Mouse (Mus musculus) intestine, embryonic 16.5 days (tissue): ENCODE data around the gene Mcoln3. TPM values are rescaled to one million over a fixed set of nuclear protein-coding genes. Genes with fewer than 3 reads are reported as not detected.
A peak's percentile ranks its signal among the peaks of the same experiment; 100 is the strongest.

Source experiments
- ATAC-seq: fragments of 200-750 bp; cut with Nextera tagmentation; 2 replicates; pipeline ENCODE4 v1.8.0; 2017; ENCODE audit warnings: moderate TSS enrichment, moderate library complexity
- H3K27ac ChIP-seq: fragments of 300-500 bp; sonication (generic); 2 replicates; pipeline ENCODE4 v1.5.1; 2014; ENCODE audit warnings: mild to moderate bottlenecking, low read length
- H3K27me3 ChIP-seq: fragments of 300-500 bp; sonication (generic); replicated peaks from 2 replicates; pipeline ENCODE4 v1.6.1; 2014; ENCODE audit warnings: low read length, control low read depth, mixed read lengths; ENCODE audit not compliant: control insufficient read depth, insufficient read depth
- H3K36me3 ChIP-seq: fragments of 300-500 bp; sonication (generic); 2 replicates; pipeline ENCODE4 v1.6.1; 2014; ENCODE audit warnings: low read length, control low read depth; ENCODE audit not compliant: control insufficient read depth, insufficient read depth
- H3K4me1 ChIP-seq: fragments of 300-500 bp; sonication (generic); 2 replicates; pipeline ENCODE4 v1.6.1; 2014; ENCODE audit warnings: low read length, control low read depth, mixed read lengths; ENCODE audit not compliant: control insufficient read depth, insufficient read depth
- H3K4me2 ChIP-seq: fragments of 300-500 bp; sonication (generic); 2 replicates; pipeline ENCODE4 v1.6.1; 2014; ENCODE audit warnings: low read depth, low read length, control low read depth
- H3K4me3 ChIP-seq: fragments of 300-500 bp; sonication (generic); 2 replicates; pipeline ENCODE4 v1.5.1; 2014; ENCODE audit warnings: mild to moderate bottlenecking, low read length
- H3K9ac ChIP-seq: fragments of 300-500 bp; sonication (generic); 2 replicates; pipeline ENCODE4 v1.6.1; 2014; ENCODE audit warnings: low read depth, low read length
- H3K9me3 ChIP-seq: fragments of 300-500 bp; sonication (generic); 2 replicates; pipeline ENCODE4 v1.6.1; 2016; ENCODE audit warnings: low read length, control low read depth; ENCODE audit not compliant: control insufficient read depth
- WGBS: fragments of 180-500 bp; shearing (Covaris S2); extraction: QIAGEN DNeasy Blood & Tissue Kit; methylation state at CpG from one replicate; pipeline ENCODE4 v1.1.7; 2014; 5-methylcytosine and 5-hydroxymethylcytosine counted together
- polyA plus RNA-seq: library from polyadenylated mRNA; unstranded; fragments of >200 nt; fragmentation: Nextera tagmentation; extraction: Ambion mirVana; gene quantifications from 2 replicates; pipeline ENCODE4 v1.2.1, GENCODE M21; 2015

Gene Mcoln3
- polyA plus RNA-seq, 1 experiment from 2014 or later = 74.3 TPM

DNA sequence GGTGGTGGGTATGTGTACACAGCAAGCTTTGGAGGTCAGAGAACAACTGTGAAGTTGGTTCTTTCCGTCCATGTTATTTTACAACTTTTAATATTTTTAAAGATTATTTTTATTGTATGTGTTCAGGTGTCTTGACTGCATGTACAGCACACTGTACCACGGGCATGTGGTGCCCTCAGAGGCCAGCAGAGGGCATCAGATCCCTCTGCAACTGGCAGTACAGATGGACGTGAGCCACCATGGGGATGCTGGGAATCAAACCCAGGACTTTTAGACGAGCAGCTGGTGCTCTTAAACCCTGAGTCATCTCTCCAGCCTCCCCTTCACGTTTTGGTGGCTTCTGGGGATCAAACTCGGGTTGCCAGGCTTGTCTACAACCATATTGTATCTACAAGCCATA, 15.2 kb upstream of the Mcoln3 start:
- Histone ChIP-seq H3K4me3 (no peak overlapping the region), H3K4me2 (no peak overlapping the region), H3K36me3 (no peaks in the 10 kb centered on the region), H3K27ac (no peak overlapping the region), H3K9me3 (no peaks in the 10 kb centered on the region), H3K9ac (no peak overlapping the region), H3K4me1 (peaks cover 3% of the 10 kb centered on the region; the same call in 1 of the 2 replicates), H3K27me3 (no peaks in the 10 kb centered on the region)
- 60% methylated on average over 6 of the region's 6 CpGs for WGBS
- ATAC-seq = no peak

DNA sequence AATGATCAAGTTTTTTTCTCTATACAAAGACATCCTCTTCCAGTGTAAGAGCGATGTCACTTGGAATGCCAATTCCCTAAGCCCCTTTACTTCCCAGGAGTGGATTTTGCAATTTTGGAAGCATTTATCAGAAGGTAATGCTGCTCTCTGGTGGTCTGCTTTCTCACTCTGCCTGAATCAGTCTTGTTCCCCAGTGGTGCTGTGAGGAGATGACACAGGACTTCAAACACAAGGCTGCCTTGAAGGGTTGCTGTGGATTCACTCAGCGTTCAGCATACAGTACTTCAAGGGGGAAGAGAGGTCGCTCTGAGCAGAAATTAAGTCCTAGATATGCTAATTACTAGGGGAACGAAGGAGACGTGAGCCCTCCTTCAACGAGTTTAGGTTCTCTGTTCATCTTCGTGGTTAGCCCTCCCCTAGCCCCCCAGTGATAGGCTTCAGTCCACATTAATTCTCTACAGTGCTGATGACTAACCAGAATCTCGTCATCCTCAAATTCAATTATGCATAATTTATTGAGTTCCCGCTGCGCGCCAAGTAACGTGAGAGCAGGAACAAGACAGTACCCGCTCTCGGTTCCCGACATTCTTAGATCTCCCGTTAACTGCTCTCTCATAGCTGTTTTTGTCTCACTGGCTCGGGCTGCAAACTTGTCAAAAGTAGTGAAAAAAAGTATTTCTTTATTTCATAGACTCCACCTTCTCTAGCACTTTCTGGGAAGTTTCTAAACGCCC, 10.0 kb upstream of the Mcoln3 start:
- peak overlapping the region; percentile 58 for H3K4me2 ChIP-seq
- peak overlapping the region; percentile 45 for H3K4me3 ChIP-seq
- H3K36me3 ChIP-seq = no peaks in the 10 kb centered on the region
- H3K27me3 ChIP-seq = no peaks in the 10 kb centered on the region
- H3K27ac ChIP-seq = no peak overlapping the region
- 6% methylated on average over 18 of the region's 18 CpGs for WGBS
- H3K4me1 ChIP-seq = peaks cover 4% of the 10 kb centered on the region; the same call in 1 of the 2 replicates
- ATAC-seq = peak; percentile 73
- no peaks in the 10 kb centered on the region for H3K9me3 ChIP-seq
- H3K9ac ChIP-seq = no peak overlapping the region

DNA sequence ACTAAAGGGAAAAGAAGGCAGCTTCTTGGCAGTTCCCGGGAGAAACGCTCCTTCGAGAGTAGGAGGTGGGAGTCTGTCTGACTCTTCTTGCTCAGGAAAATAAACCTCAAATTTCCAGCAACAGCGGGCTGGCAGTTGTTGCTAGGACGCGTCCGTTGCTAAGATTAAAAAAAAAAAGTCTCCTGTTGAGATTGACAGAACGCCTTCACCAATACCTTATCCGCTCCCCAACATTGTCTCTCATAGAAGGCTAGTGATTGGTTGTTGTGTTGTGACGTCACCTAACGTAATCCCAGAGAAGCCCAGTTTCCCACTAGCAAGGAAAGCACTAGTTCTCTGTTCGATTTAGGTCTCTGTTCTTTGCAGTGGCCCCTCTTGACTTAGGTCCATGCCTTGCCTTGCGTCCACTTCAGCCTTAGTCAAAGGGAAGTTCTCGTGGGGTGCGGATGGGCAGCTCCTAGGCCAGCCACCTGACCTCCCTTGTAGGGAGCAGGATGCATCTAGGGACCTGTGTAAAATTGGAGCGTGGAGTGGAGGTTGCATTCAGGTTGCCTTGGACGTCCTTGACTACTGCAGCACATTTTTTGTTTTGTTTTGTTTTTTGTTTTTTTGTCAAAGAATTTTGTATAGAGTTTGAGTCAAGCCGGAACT, 9.2 kb upstream of the Mcoln3 start, which contains the start of gene Wdr63:
TSS of gene Wdr63 (minus strand) at position 210 of the 651 bp plus-strand sequence.
- Histone ChIP-seq H3K9ac (no peak within 1 kb of the TSS), H3K4me2 (peak within 1 kb of the TSS; percentile 58), H3K27me3 (no peaks in the 10 kb centered on the region), H3K9me3 (no peaks in the 10 kb centered on the region), H3K4me1 (peaks cover 4% of the 10 kb centered on the region; the same call in 1 of the 2 replicates), H3K4me3 (peak within 1 kb of the TSS; percentile 45), H3K36me3 (no peaks in the 10 kb centered on the region), H3K27ac (no peak within 1 kb of the TSS)
- peak; percentile 96 for ATAC-seq
- 12% methylated on average over 18 of the region's 18 CpGs for WGBS

DNA sequence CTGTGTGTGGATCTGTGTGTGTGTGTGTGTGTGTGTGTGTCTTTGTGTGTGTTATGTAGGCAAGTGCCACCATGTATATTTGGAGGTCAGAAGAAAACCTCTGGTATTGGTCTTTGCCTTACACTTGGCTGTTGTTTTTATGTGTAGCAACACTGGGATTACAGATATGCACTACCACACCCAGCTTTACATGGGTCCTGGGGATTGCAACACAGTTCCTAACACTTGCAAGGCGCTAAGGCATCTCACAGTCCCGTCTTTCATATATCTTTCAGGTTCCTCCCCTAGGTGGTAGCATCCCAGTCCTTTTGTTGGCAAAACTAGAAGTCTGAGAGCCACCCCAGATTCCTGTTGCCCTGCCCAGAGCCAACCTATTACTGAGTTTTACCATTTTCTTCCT, 8.3 kb upstream of the Mcoln3 start:
- H3K27ac ChIP-seq = no peak overlapping the region
- H3K9ac ChIP-seq = no peak overlapping the region
- no peaks in the 10 kb centered on the region for H3K9me3 ChIP-seq
- 69% methylated on average over 2 of the region's 2 CpGs for WGBS
- ATAC-seq = no peak
- H3K4me2 ChIP-seq = no peak overlapping the region
- H3K27me3 ChIP-seq = no peaks in the 10 kb centered on the region
- peaks cover 4% of the 10 kb centered on the region; the same call in 1 of the 2 replicates for H3K4me1 ChIP-seq
- no peaks in the 10 kb centered on the region for H3K36me3 ChIP-seq
- no peak overlapping the region for H3K4me3 ChIP-seq

DNA sequence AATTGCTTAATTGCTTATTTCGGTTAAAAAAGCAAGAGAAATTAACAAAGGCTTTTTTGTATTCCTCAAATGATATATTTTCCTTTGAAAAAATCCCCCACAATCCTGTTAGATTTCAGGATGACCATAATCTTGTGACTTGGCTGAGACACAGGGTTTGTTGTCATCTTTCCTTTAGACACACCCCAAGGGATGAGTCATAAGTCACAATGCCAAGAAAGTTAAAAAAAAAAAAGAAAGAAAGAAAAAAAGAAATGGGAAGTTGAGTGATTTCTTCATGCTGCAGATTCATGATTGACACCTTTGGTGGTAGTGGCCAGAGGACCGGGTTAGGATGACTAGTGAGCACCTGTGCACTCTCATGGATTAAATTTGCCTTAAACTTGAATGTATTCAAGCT, 6.9 kb upstream of the Mcoln3 start:
- no peak overlapping the region for H3K4me3 ChIP-seq
- no peaks in the 10 kb centered on the region for H3K27me3 ChIP-seq
- no peak overlapping the region for H3K27ac ChIP-seq
- no peak overlapping the region for H3K9ac ChIP-seq
- WGBS = 76% methylated on average over 2 of the region's 2 CpGs
- peaks cover 4% of the 10 kb centered on the region; the same call in 1 of the 2 replicates for H3K4me1 ChIP-seq
- no peaks in the 10 kb centered on the region for H3K9me3 ChIP-seq
- no peak for ATAC-seq
- no peak overlapping the region for H3K4me2 ChIP-seq
- no peaks in the 10 kb centered on the region for H3K36me3 ChIP-seq

DNA sequence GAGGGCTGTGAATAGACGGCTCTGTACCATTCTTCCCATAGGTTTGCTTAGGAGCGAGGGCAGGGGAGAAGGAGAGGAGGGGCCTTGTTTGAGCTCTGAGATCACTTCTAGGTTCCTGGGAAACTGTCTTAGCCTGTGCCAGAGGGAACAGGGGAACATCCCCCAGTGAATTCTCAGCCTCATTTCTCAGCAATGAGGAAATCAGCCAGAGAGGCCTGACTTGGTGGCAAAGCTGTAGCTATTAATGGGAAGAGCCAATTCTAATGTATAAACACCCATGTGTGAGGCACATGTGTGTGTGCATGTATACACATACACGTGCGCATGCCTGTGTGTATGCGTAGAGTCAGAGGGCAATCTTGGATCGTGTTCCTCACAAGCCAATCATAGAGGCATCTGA, 6.3 kb upstream of the Mcoln3 start:
- no peak overlapping the region for H3K9ac ChIP-seq
- no peak overlapping the region for H3K4me3 ChIP-seq

DNA sequence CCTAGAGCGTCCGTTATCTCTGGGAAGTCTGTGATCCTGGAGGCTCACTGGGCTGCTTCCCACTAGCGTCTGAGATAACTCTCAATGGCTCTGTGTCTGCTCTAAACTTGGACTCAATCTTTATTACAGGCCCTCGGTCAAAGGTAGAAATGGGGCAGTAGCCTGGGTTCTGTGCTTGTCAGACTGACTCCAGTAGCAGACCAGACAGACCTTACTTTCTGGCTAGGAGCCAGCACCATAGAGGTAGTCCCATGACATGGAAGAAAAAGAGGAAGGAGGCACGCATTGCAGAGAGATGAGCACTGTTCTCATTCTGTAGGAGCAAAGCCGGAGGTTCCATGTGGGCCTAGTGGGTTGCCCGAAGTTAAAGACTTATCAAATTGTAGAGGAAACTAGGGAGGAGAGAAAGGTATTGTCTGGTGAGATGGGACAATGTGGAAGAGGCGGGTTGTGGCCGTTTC, 777 bp downstream of the Mcoln3 start:
- peak overlapping the region; percentile 52 for H3K4me3 ChIP-seq
- peak overlapping the region; percentile 64 for H3K9ac ChIP-seq
- H3K36me3 ChIP-seq = no peaks in the 10 kb centered on the region
- H3K27me3 ChIP-seq = 0 out of 2 replicates have a peak, but pooled peaks cover 3% of the 10 kb centered on the region
- H3K9me3 ChIP-seq = no peaks in the 10 kb centered on the region
- ATAC-seq = peak; percentile 87
- peaks cover 9% of the 10 kb centered on the region for H3K4me1 ChIP-seq
- H3K27ac ChIP-seq = peak overlapping the region; percentile 76
- H3K4me2 ChIP-seq = peak overlapping the region; percentile 55
- 47% methylated on average over 9 of the region's 9 CpGs for WGBS

More for the DNA sequence above, 6.3 kb upstream of the Mcoln3 start:
- Histone ChIP-seq H3K27ac (no peak overlapping the region), H3K4me2 (no peak overlapping the region), H3K4me1 (peaks cover 4% of the 10 kb centered on the region; the same call in 1 of the 2 replicates), H3K9me3 (no peaks in the 10 kb centered on the region), H3K27me3 (no peaks in the 10 kb centered on the region), H3K36me3 (no peaks in the 10 kb centered on the region)
- no peak for ATAC-seq
- WGBS = 66% methylated on average over 6 of the region's 6 CpGs

DNA sequence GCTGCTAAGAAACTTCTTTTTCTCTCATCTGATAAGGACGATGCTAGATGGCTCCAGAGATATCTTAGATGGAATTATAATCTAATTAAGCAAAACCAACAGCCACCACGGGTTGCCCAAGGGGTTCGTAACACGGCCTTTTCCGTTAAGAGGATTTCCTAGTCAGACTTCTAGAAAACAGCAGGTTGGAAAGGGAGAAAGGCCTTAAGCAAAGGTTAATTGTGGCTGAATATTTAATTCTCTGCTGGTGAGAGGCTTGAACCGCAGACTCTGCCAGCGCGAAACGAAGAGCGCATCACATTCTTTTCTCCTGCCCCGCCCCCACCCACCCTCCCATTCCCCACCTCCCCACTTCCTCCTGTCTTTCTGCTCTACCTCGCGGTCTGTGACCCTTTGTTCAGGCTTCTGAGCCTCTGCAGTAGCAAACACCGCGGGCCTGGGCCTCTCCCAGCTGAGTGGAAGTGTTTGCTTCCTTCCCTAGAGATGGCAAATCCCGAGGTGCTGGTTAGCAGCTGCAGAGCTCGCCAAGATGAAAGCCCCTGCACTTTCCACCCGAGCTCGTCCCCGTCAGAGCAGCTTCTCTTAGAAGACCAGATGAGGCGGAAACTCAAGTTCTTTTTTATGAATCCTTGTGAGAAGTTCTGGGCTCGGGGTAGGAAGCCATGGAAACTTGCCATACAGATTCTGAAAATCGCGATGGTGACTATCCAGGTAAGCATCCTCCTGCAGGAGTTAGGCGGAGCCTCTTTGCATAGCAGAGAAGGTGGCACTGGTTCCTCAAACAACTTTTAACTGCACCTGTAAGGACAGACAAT, 4.3 kb downstream of the Mcoln3 start:
- peak overlapping the region; percentile 24; the same call in 1 of the 2 replicates for H3K4me3 ChIP-seq
- H3K27me3 ChIP-seq = 0 out of 2 replicates have a peak, but pooled peaks cover 3% of the 10 kb centered on the region
- 13% methylated on average over 25 of the region's 25 CpGs for WGBS

DNA sequence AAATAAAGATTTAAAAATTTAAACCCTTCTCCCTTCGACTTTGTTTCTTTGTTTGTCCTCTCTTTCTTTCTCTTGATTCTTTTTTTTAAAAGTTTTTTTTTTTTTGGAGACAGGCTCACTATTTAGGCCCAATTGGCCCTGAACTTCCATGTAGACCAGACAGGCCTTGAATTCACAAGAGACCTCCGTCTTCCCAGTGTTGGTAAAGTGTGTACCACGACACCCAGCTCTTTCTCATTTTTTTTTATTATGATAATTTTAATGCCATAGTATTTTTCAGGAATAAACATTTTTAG, 4.8 kb downstream of the Mcoln3 start:
- Histone ChIP-seq H3K27ac (no peak overlapping the region), H3K9me3 (no peaks in the 10 kb centered on the region), H3K4me2 (no peak overlapping the region), H3K4me3 (no peak overlapping the region), H3K9ac (no peak overlapping the region), H3K27me3 (0 out of 2 replicates have a peak, but pooled peaks cover 3% of the 10 kb centered on the region), H3K4me1 (peaks cover 9% of the 10 kb centered on the region), H3K36me3 (no peaks in the 10 kb centered on the region)
- ATAC-seq = no peak
- WGBS = 51% methylated on average over 3 of the region's 3 CpGs

More for the DNA sequence above, 4.3 kb downstream of the Mcoln3 start:
- no peaks in the 10 kb centered on the region for H3K9me3 ChIP-seq
- no peaks in the 10 kb centered on the region for H3K36me3 ChIP-seq
- peak overlapping the region; percentile 47 for H3K4me2 ChIP-seq
- peak overlapping the region; percentile 35 for H3K27ac ChIP-seq
- no peak for ATAC-seq
- H3K4me1 ChIP-seq = peaks cover 9% of the 10 kb centered on the region
- H3K9ac ChIP-seq = peak overlapping the region; percentile 63
